Mouse (Mus musculus): ENCODE results near the gene Best1.

DNA sequence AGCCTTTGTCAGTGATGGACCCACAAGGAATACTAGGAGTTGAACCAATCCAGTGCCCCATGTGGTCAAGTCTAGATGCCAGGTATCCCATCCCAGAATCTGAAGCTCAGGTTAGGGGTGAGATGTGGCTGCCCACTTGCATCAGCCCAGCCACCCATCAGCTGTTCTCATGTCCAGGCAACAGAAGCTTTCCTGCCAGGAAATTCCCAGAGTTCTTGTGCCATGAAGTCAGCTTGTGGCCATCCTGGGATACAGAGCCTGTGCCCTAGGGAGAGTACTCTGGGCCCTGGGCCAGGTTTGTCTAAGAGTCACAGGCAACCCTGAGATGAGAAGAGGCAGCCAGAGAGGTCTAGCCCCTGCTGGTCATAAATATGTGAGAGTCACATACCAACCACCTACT lies 42.2 kb upstream of the Best1 start:
- no peak for TF ChIP-seq CTCF (IDR thresholded peaks at IDR 0.05; ENCODE audit: low read depth)
- no peak for TF ChIP-seq EP300 (optimal IDR thresholded peaks at IDR 0.05)
